Mouse (Mus musculus) liver, postnatal 0 days (tissue): ENCODE data around the gene Hoxd8. TPM values are rescaled to one million over a fixed set of nuclear protein-coding genes. Genes with fewer than 3 reads are reported as not detected.

ENCODE experiments used
- ATAC-seq: fragments of 200-750 bp; cut with Nextera tagmentation; 2 replicates; pipeline ENCODE4 v1.8.0; 2017; ENCODE audit warnings: mild to moderate bottlenecking, moderate library complexity
- DNase-seq: peaks from one replicate; pipeline ENCODE4 v3.0.0-alpha.2; 2016
- H3K27ac ChIP-seq: fragments of 300-500 bp; sonication (generic); 2 replicates; pipeline ENCODE4 v1.5.1; 2014; ENCODE audit warnings: antibody characterized with exemption, moderate library complexity, mild to moderate bottlenecking, low read depth
- H3K27me3 ChIP-seq: fragments of 300-500 bp; sonication (generic); 2 replicates; pipeline ENCODE4 v1.6.1; 2014; ENCODE audit warnings: low read length, control low read depth, mixed read lengths; ENCODE audit not compliant: insufficient read depth
- H3K36me3 ChIP-seq: fragments of 300-500 bp; sonication (generic); replicated peaks from 2 replicates; pipeline ENCODE4 v1.6.1; 2014; ENCODE audit warnings: mild to moderate bottlenecking, control low read depth, low read length, moderate library complexity, mixed read lengths; ENCODE audit not compliant: insufficient read depth
- H3K4me1 ChIP-seq: fragments of 300-500 bp; sonication (generic); 2 replicates; pipeline ENCODE4 v1.6.1; 2014; ENCODE audit warnings: antibody characterized with exemption, mild to moderate bottlenecking, control low read depth; ENCODE audit not compliant: insufficient read depth
- H3K4me2 ChIP-seq: fragments of 300-500 bp; sonication (generic); 2 replicates; pipeline ENCODE4 v1.6.1; 2014; ENCODE audit warnings: low read depth, mild to moderate bottlenecking, low read length, moderate library complexity, mixed read lengths
- H3K4me3 ChIP-seq: fragments of 300-500 bp; sonication (generic); 2 replicates; pipeline ENCODE4 v1.5.1; 2014; ENCODE audit warnings: low read depth, low read length
- H3K9ac ChIP-seq: fragments of 300-500 bp; sonication (generic); replicated peaks from 2 replicates; pipeline ENCODE4 v1.6.1; 2014; ENCODE audit warnings: mild to moderate bottlenecking, moderate library complexity
- H3K9me3 ChIP-seq: fragments of 300-500 bp; sonication (generic); 2 replicates; pipeline ENCODE4 v1.6.1; 2016; ENCODE audit warnings: mild to moderate bottlenecking, control low read depth, low read length, mixed read lengths
- CTCF ChIP-seq: sonication (generic); IDR thresholded peaks from 2 replicates; pipeline ENCODE4 v1.5.1; 2016; ENCODE audit warnings: antibody characterized with exemption, low read depth
- EP300 ChIP-seq: IDR thresholded peaks from 2 replicates; pipeline ENCODE4 v1.6.1; 2016; ENCODE audit warnings: antibody characterized with exemption, low read depth, mild to moderate bottlenecking
- WGBS: fragments of 180-500 bp; shearing (Covaris S2); extraction: QIAGEN DNeasy Blood & Tissue Kit; methylation state at CpG from one replicate; pipeline ENCODE4 v1.1.7; 2014; ENCODE audit not compliant: insufficient replicate concordance; 5-methylcytosine and 5-hydroxymethylcytosine counted together
- polyA plus RNA-seq: library from polyadenylated mRNA; unstranded; fragments of >200 nt; fragmentation: Nextera tagmentation; extraction: Ambion mirVana; gene quantifications from 2 replicates; pipeline ENCODE4 v1.2.1, GENCODE M21; 2015

Gene Hoxd8
- polyA plus RNA-seq, 1 experiment from 2014 or later: not detected

- Histone ChIP-seq H3K4me2 (no peak overlapping the region), H3K36me3 (no peaks in the 10 kb centered on the region), H3K27ac (no peak overlapping the region), H3K4me3 (no peak overlapping the region), H3K9me3 (no peaks in the 10 kb centered on the region), H3K27me3 (peaks cover 78% of the 10 kb centered on the region), H3K9ac (no peak overlapping the region), H3K4me1 (no peaks in the 10 kb centered on the region)
- 13% methylated on average over 2 of the region's 2 CpGs for WGBS
- TF ChIP-seq CTCF: no peak
- ATAC-seq (no peak), DNase-seq (no peak)
Measured at GRCm38 (mm10) chr2:74720384-74720783, 16.0 kb downstream of the Hoxd8 start.

GRCm38 (mm10) chr2:74720955-74721491 lies 16.6 kb downstream of the Hoxd8 start:
- peaks cover 78% of the 10 kb centered on the region for H3K27me3 ChIP-seq
- ATAC-seq: no peak
- WGBS: 36% methylated on average over 5 of the region's 5 CpGs

GRCm38 (mm10) chr2:74721882-74722281 lies 17.5 kb downstream of the Hoxd8 start:
- DNase-seq: no peak
- no peak overlapping the region for H3K27ac ChIP-seq
- ATAC-seq: no peak
- no peak for TF ChIP-seq EP300
- no peak for TF ChIP-seq CTCF
- no peaks in the 10 kb centered on the region for H3K4me1 ChIP-seq
- no peak overlapping the region for H3K4me3 ChIP-seq
- no peak overlapping the region for H3K4me2 ChIP-seq
- H3K9me3 ChIP-seq: no peaks in the 10 kb centered on the region
- no peak overlapping the region for H3K9ac ChIP-seq
- WGBS: 20% methylated on average over 6 of the region's 6 CpGs
- peaks cover 79% of the 10 kb centered on the region for H3K27me3 ChIP-seq
- H3K36me3 ChIP-seq: no peaks in the 10 kb centered on the region

More at GRCm38 (mm10) chr2:74720955-74721491, 16.6 kb downstream of the Hoxd8 start:
- Histone ChIP-seq H3K36me3 (no peaks in the 10 kb centered on the region), H3K4me2 (no peak overlapping the region), H3K9me3 (no peaks in the 10 kb centered on the region), H3K9ac (no peak overlapping the region), H3K4me1 (no peaks in the 10 kb centered on the region), H3K27ac (no peak overlapping the region), H3K4me3 (no peak overlapping the region)
- no peak for DNase-seq
- TF ChIP-seq EP300 (no peak), CTCF (no peak)

- no peak for ATAC-seq
- Histone ChIP-seq H3K9me3 (no peaks in the 10 kb centered on the region), H3K4me3 (no peak overlapping the region), H3K9ac (no peak overlapping the region), H3K27me3 (peaks cover 84% of the 10 kb centered on the region), H3K4me1 (no peaks in the 10 kb centered on the region), H3K4me2 (no peak overlapping the region), H3K36me3 (no peaks in the 10 kb centered on the region), H3K27ac (no peak overlapping the region)
- no peak for TF ChIP-seq EP300
- TF ChIP-seq CTCF: no peak
- WGBS: 19% methylated on average over 8 of the region's 8 CpGs
- no peak for DNase-seq
Measured at GRCm38 (mm10) chr2:74722949-74723348, 18.5 kb downstream of the Hoxd8 start.

- Histone ChIP-seq H3K27ac (no peak overlapping the region), H3K9me3 (no peaks in the 10 kb centered on the region), H3K27me3 (peaks cover 95% of the 10 kb centered on the region), H3K9ac (no peak overlapping the region), H3K36me3 (no peaks in the 10 kb centered on the region), H3K4me2 (no peak overlapping the region), H3K4me1 (no peaks in the 10 kb centered on the region), H3K4me3 (no peak overlapping the region)
- DNase-seq (no peak), ATAC-seq (no peak)
- 42% methylated on average over 7 of the region's 7 CpGs for WGBS
- TF ChIP-seq CTCF (no peak), EP300 (no peak)
Measured at GRCm38 (mm10) chr2:74724244-74725015, 20.0 kb downstream of the Hoxd8 start.

GRCm38 (mm10) chr2:74725171-74725570 lies 20.8 kb downstream of the Hoxd8 start:
- Histone ChIP-seq H3K4me1 (no peaks in the 10 kb centered on the region), H3K4me3 (no peak overlapping the region), H3K4me2 (no peak overlapping the region), H3K9ac (no peak overlapping the region), H3K27me3 (peaks cover 92% of the 10 kb centered on the region), H3K9me3 (no peaks in the 10 kb centered on the region), H3K27ac (no peak overlapping the region), H3K36me3 (no peaks in the 10 kb centered on the region)
- TF ChIP-seq CTCF (no peak), EP300 (no peak)
- 35% methylated on average over 17 of the region's 17 CpGs for WGBS
- no peak for ATAC-seq
- DNase-seq: no peak
